Mouse (Mus musculus) spleen, adult 2 months (tissue): ENCODE data around the gene Fdps.

Source experiments
- CTCF ChIP-seq: fragments of 200-500 bp; IDR thresholded peaks from 2 replicates; pipeline ENCODE4 v1.5.1; 2011; ENCODE audit warnings: mild to moderate bottlenecking, inconsistent platforms; ENCODE audit not compliant: insufficient read depth, insufficient read length, insufficient replicate concordance; ENCODE audit errors: extremely low read depth
- POLR2A ChIP-seq: fragments of 200-500 bp; IDR thresholded peaks from 2 replicates; pipeline ENCODE4 v1.6.1; 2011; ENCODE audit warnings: low read depth, low read length, inconsistent platforms

DNA sequence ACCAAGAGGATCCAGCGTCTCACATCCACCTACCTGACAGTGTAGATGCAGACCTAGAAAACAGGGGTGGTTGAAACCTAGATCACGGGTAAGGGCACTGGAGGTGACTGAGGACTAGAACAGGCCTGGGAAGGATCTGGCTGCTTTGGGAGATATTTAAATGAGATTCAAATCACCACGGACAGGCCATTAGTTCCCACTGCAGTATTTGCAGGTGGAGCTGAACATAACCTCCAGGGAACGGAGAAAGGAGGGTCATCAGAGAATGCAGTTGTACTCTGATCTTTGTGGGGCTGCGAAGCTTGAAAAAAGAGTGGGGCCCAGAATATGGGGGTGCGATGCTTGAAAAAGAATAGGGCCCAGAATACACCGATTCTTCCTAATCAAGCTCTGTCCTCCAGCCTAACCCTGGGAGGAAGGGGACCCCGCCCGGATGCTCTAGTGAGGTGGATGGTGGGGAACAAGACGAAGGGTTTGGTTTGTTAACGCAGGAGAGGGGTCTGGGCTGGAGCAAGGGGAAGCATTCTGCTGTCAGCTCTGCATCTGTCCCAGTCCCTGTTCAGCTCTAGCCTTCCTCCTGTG lies 9.2 kb downstream of the Fdps start:
- TF ChIP-seq CTCF (no peak), POLR2A (no peak)
